Comparison of ENCODE assay signal across 8 mouse cellular contexts in the genomic region with DNA sequence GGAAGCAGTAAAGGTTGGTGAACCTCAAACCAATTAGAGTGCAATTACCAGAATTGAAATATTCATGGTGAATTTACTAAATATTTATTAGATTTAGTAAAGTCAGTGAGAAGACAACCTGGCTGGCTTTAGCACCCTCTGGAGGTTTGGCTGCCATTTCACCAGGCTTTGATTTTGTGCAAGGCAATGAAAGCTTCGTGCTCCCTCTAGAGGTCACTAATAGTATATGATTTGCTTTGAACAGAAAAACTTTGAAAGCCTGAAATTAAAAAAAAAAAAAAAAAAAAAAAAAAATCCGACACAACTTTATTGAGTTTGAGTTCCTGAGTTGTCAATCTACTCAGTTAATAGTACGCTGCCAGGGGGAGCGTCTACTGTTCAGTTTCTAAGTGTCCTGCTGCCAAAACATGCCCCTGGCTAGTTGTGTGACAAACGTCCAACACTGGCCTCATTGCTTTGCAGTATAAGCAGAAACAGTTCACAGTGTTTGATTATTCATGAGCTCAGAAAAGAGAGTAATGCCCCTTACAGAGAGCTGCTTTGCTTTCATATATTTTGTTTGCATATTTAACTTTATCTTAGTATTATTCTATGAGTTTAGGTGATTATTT. TPM values are rescaled to one million over a fixed set of nuclear protein-coding genes. Genes with fewer than 3 reads are reported as not detected.
A peak's percentile ranks its signal among the peaks of the same experiment; 100 is the strongest.
DNase-seq lines count a peak whose midpoint lies in the region; ATAC-seq and TF ChIP-seq lines count a peak whose summit lies in the region.

No protein-coding gene starts in this region.

- no peak for ATAC-seq in Patski
- ATAC-seq in frontal cortex, adult (ENCODE audit: low TSS enrichment): peak; percentile 93

- POLR2A ChIA-PET in Patski (lab: Charles Lee): interaction anchor here (0.7 to 1.0 kb wide), 2 partner anchors 89 to 105 kb away, joined by 3 to 9 read pairs; no protein-coding TSS in a partner anchor

- peak; percentile 89 for TF ChIP-seq CTCF in Patski (IDR thresholded peaks at IDR 0.05)

- intact Hi-C loops in left cerebral cortex, postnatal 4 days (cut with DNase I): loop anchor here (5.0 to 10.0 kb wide), 2 partner anchors 115 to 277 kb away; no protein-coding TSS in a partner anchor

- H3K27me3 ChIP-seq in Patski: no peaks in the 10 kb centered on the region

- CTCF ChIA-PET in Patski (lab: Charles Lee): interaction anchor here (0.6 to 2.5 kb wide), 11 partner anchors 12 to 250 kb away, joined by 3 to 12 read pairs (median 4); a partner anchor contains a TSS

- peak; percentile 60 to 69 for DNase-seq in B cell, adult 2 months
- peak; percentile 20 for DNase-seq in Patski (ENCODE audit: low read depth, low spot score)
- peak; percentile 76 for DNase-seq in cerebellum, adult 9-10 months
- peak; percentile 86 for DNase-seq in induced T-regulatory cell, adult 2 months (ENCODE audit: low read depth)
- DNase-seq in left cerebral cortex, postnatal 4 days: peak; percentile 61
- DNase-seq in natural killer cell, adult 2 months (ENCODE audit: low spot score in 2 of 2): peak; percentile 51 to 67
- peak; percentile 57 for DNase-seq in testis, postnatal 10 days (ENCODE audit: low spot score)

- in situ Hi-C loops in Patski (cut with MboI; ENCODE audit: low pct_unique_long_range_greater_than_20kb): loop anchor here (5.0 to 25.0 kb wide), 2 partner anchors 115 to 690 kb away; a partner anchor contains a TSS

RNA-seq across cellular contexts. Expression of a gene that starts 27.7 kb away (rescaled TPM):
- 14.7 TPM for polyA plus RNA-seq in Patski (2021)
- total RNA-seq in left cerebral cortex, postnatal 4 days (2021): 1 to 10 TPM; 3.2 to 3.6 TPM

RNA-seq across cellular contexts. Expression of a gene that starts 28.5 kb away (rescaled TPM):
- polyA plus RNA-seq in Patski (2021): 41.7 TPM
- 10 to 100 TPM; 35.1 to 39.3 TPM for total RNA-seq in left cerebral cortex, postnatal 4 days (2021)

RNA-seq across cellular contexts. Expression of a gene that starts 54.4 kb away (rescaled TPM):
- polyA plus RNA-seq in Patski (2021): 0.17 TPM
- total RNA-seq in left cerebral cortex, postnatal 4 days (2021): under 1 TPM; 0.14 to 0.20 TPM

Comparison
In these comparisons a context has a peak if more than half of its experiments do, and no peak if none do; other contexts are left out.
1. DNase-seq: peak in every context shown above with its lines; median percentile 86 in induced T-regulatory cell, adult 2 months; 76 in cerebellum, adult 9-10 months; 64 in B cell, adult 2 months; 61 in left cerebral cortex, postnatal 4 days; 59 in natural killer cell, adult 2 months; 57 in testis, postnatal 10 days; 20 in Patski.